Mouse (Mus musculus) ovary, postnatal 10 days (tissue): ENCODE measurements around the gene Soat2.

Source experiments
- DNase-seq: peaks from one replicate; pipeline ENCODE4 v3.0.0; 2022; ENCODE audit warnings: low spot score

The Soat2 gene

GRCm38 (mm10) chr15:102150301-102151135, at the start of gene Soat2:
Gene Soat2 (plus strand): TSS chr15:102150526.
- no peak for DNase-seq

- no peak for DNase-seq
These were observed 49.2 kb upstream of the Soat2 start for GRCm38 (mm10) chr15:102100996-102101671.

GRCm38 (mm10) chr15:102101672-102102541, 48.4 kb upstream of the Soat2 start:
- no peak for DNase-seq

GRCm38 (mm10) chr15:102102548-102103121, 47.7 kb upstream of the Soat2 start:
- no peak for DNase-seq

- no peak for DNase-seq
These were observed 46.9 kb upstream of the Soat2 start for GRCm38 (mm10) chr15:102103371-102103946.

DNA sequence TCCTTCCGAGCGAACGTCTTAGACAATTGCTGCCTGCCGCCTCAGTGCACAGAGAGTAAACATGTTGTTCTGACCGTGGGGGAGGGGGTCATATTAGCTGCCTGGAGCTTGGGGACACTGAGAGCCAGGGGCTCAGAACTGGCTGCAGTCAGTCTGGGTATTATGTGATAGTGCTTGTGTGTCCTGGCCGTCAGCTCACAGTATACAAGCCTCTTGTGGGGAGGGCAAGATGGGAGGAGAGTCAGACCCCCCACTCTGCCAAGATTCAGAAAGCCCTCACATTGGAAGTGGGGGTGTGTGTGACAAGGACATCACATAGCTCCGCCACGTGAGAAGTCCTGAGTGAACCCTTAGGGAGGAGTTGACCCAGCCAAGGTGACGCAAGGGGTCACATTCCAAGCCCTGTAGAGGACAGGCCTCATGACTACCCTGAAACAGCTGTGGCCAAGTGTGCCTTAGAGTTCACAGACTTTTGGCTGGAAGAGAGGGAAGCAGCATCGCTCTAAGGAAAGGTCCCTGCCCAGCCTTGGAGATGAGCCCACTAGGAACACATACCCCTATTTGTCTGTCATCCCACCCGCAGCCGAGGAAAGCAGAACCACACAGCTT, 46.3 kb upstream of the Soat2 start:
- no peak for DNase-seq

DNA sequence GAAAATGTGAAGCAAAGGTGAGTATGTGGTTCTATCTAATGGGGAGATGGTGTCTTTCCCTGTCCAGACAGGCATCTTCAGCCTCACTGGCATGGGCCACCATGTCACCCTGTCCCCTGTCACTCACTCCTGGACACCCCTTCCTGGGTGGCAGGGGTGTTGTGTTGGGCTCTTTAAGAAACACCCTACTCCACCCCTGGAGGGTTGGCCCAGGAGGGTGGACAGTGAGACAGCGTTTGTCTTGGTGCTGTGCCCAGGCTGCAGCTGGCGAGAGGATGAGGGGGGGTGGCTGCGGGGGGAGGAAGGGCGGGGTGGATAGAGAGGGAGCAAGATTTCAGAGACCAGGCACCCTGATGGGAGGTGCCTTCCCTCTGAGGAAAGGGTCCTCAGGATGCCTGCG, 45.0 kb upstream of the Soat2 start:
- DNase-seq = no peak

DNA sequence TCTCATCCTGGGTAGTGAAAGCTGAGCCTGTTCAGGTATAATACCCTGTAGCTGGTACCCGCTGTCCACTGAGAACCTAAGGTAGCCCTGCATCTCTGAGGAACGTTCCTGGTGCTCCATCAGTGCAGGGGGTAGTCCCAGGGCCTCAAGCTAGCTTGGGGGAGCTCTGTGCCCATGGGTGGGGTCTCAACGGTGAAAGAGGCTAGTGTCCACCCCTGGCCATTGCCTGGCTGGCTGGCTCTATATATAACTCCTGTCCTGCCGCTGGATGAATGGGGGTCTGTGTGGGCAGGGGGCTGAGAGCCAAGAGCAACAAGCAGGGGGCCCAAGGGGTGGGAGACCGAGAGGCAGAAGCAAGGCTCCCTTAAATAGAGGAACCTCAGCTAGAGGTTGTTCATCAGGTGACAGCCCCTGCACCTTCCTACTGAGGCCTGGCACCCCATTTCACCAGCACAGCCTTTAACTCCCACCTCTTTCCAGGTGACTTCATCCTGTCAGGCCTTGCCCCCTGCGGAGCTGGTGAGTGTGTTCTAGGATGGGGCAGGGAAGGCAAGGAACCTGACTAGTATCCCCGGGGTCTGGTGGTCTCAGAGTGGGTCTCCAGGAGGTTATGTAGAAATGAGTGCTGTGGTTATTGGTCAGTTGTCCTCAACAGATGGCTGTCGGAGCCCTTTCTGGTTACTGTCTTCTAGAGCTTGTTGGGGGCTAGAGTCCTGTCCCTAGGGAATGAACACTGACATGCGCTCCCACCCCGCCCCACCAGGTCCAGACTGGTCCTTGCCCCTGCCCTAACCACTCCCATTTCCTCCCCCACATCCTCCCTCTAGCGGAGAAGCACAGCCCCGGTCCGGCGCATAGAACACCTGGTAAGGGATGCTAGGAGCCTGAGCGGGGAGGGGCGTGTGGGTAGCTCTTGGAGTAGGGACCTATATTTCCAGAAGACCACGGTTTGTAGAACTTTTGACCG, 44.3 kb upstream of the Soat2 start:
- DNase-seq = no peak

- DNase-seq = no peak
These were observed 43.4 kb upstream of the Soat2 start for GRCm38 (mm10) chr15:102106754-102107456.

DNA sequence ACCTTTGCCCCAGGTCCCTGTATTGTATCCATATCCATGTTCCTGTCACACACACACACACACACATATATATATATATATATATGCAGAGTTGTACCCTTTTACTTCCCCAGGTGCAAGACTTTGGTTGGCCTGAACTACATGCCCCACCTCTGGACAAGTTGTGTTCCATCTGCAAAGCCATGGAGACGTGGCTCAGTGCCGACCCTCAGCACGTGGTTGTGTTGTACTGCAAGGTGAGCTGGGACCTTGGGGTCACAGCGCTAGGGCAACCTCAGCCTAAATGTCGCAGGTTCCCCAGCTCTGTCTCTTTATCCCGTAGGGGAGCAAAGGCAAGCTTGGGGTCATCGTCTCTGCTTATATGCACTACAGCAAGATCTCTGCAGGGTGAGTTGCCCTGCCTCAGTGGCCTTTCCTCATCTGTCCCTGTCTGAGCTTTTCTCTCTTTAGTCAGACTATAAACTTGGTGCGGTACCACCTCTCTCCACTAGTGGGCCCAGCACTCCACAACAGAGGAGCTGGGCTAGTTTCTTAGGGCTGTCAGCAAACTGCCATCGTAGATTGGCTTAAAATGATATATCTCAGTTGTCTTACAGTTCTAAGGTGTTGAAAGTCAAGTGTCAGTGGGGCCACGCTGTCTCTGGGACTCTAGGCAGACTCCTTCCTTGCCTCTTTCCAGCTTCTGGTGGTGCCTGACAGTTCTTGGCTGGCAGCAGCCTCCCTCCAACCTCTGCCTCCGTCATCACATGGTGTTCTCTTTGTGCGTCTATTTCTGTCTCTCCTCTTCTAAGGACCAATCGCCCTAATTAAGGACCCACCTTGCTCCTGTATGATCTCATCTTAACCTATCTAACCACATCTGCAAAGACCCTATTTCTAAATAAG, 42.4 kb upstream of the Soat2 start:
- DNase-seq = no peak

GRCm38 (mm10) chr15:102108651-102109525, 41.4 kb upstream of the Soat2 start:
- DNase-seq = no peak

DNA sequence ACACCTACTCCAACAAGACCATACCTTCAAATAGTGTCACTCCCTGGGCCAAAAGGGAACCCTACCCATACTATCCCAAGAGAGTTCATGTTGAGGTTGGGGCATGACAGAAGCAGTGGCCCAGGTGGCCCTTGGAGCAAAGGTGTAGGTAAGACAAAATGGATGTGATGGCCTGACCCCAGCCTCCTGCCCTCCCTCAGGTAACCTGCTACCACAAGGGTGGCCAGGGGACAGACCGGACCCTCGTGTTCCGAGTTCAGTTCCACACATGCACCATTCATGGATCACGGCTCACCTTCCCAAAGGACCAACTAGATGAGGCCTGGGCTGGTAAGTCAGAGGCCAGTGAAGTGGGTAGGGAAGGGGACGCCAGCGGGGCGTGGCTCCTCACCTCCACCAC, 40.1 kb upstream of the Soat2 start:
- no peak for DNase-seq

- DNase-seq = no peak
These were observed 39.4 kb upstream of the Soat2 start for GRCm38 (mm10) chr15:102110701-102111494.

- DNase-seq = no peak
These were observed 38.9 kb upstream of the Soat2 start for GRCm38 (mm10) chr15:102111495-102111829.

- DNase-seq = no peak
These were observed 38.1 kb upstream of the Soat2 start for GRCm38 (mm10) chr15:102112181-102112580.

- no peak for DNase-seq
These were observed 37.5 kb upstream of the Soat2 start for GRCm38 (mm10) chr15:102112827-102113226.

DNA sequence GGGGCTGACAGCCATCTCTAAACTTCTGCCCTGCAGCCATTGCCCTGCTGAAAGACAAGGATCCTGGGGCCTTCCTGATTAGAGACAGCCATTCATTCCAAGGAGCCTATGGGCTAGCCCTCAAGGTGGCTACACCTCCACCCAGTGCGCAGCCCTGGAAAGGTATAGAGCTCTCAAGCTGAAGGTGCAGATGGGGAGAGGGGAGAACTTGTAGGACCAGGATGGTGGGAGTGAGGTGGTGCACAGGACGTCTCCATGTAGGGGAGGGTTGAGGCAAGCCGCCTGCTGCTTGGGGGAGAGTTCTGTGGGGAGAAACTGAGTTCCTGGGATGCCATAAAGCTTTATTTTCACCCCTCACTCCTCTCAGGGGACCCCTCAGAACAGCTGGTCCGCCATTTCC, 36.7 kb upstream of the Soat2 start:
- DNase-seq = no peak
